8 mouse cellular contexts compared by ENCODE assay signal in the genomic region with DNA sequence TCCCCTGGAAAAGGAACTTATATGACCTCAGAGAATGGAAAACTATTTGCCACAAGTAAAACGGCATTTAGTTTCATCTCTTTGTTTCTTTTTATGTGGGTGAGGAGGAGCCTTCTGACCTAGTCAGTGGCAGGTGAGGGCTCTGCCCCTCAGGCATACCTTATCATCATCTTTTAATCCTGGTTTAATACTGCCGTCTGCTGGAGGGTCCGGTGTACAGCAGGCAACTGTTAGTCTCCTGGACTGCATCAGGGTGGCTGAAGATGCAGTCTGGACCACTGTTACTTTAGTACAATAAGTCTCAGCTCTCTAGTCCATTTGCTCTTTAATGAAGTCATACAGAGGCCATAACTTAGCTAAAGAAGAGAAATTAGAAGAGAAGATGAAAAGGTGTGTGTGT. TPM values are rescaled to one million over a fixed set of nuclear protein-coding genes. Genes with fewer than 3 reads are reported as not detected.
DNase-seq lines count a peak whose midpoint lies in the region; ATAC-seq and TF ChIP-seq lines count a peak whose summit lies in the region.

No protein-coding gene starts in this region.

- H3K4me1 ChIP-seq in forebrain, embryonic 14.5 days (ENCODE audit: control insufficient read depth, insufficient read depth, low read length), result no peaks in the 10 kb centered on the region
- H3K4me1 ChIP-seq in intestine, embryonic 15.5 days (replicated peaks), result peaks cover 13% of the 10 kb centered on the region; the same call in 1 of the 2 replicates
- H3K4me1 ChIP-seq in midbrain, postnatal 0 days (ENCODE audit: insufficient read depth, low read length), result no peaks in the 10 kb centered on the region

- intact Hi-C loops in left cerebral cortex, postnatal 25 days (cut with DNase I), result loop anchor here (1.0 to 5.0 kb wide), 2 partner anchors 218 to 368 kb away; no protein-coding TSS in a partner anchor

- WGBS in forebrain, embryonic 14.5 days, result 21% methylated on average over 3 of the region's 3 CpGs
- 21% methylated on average over 3 of the region's 3 CpGs for WGBS in intestine, embryonic 15.5 days
- 14% methylated on average over 3 of the region's 3 CpGs for WGBS in midbrain, postnatal 0 days

- H3K4me2 ChIP-seq in forebrain, embryonic 14.5 days (ENCODE audit: low read length), result no peak overlapping the region
- H3K4me2 ChIP-seq in intestine, embryonic 15.5 days (replicated peaks), result no peak overlapping the region
- no peak overlapping the region for H3K4me2 ChIP-seq in midbrain, postnatal 0 days (ENCODE audit: low read depth, low read length, poor library complexity, severe bottlenecking)

- no peaks in the 10 kb centered on the region for H3K27me3 ChIP-seq in forebrain, embryonic 14.5 days (replicated peaks; ENCODE audit: control insufficient read depth, insufficient read depth, low read length)
- H3K27me3 ChIP-seq in intestine, embryonic 15.5 days (replicated peaks), result no peaks in the 10 kb centered on the region
- no peaks in the 10 kb centered on the region for H3K27me3 ChIP-seq in midbrain, postnatal 0 days (ENCODE audit: insufficient read depth, low read length)

- peak; percentile 39 for DNase-seq in ovary, postnatal 10 days (ENCODE audit: low spot score)
- no peak for DNase-seq in ovary, adult 18-20 months (ENCODE audit: low spot score)
- DNase-seq in c-Kit-negative CD71-positive TER-119-positive erythroid progenitor cells, embryonic 14.5 days (ENCODE audit: low read depth, low spot score), result peak; percentile 17
- DNase-seq in forebrain, embryonic 14.5 days (ENCODE audit: low spot score), result peak; percentile 66
- DNase-seq in left cerebral cortex, postnatal 25 days (ENCODE audit: low spot score in 2 of 2), result peak; percentile 55 to 64
- peak; percentile 71 for DNase-seq in midbrain, postnatal 0 days (ENCODE audit: low spot score)
- DNase-seq in testis, postnatal 10 days (ENCODE audit: low spot score), result peak; percentile 75

- no peaks in the 10 kb centered on the region for H3K36me3 ChIP-seq in forebrain, embryonic 14.5 days (ENCODE audit: control insufficient read depth, insufficient read depth, low read length)
- H3K36me3 ChIP-seq in intestine, embryonic 15.5 days, result no peaks in the 10 kb centered on the region
- no peaks in the 10 kb centered on the region for H3K36me3 ChIP-seq in midbrain, postnatal 0 days (ENCODE audit: insufficient read depth, low read length)

- H3K9ac ChIP-seq in forebrain, embryonic 14.5 days (ENCODE audit: low read length), result no peak overlapping the region
- H3K9ac ChIP-seq in intestine, embryonic 15.5 days, result no peak overlapping the region
- H3K9ac ChIP-seq in midbrain, postnatal 0 days (replicated peaks; ENCODE audit: low read length, poor library complexity, severe bottlenecking), result no peak overlapping the region

- no peaks in the 10 kb centered on the region for H3K9me3 ChIP-seq in forebrain, embryonic 14.5 days (replicated peaks; ENCODE audit: control insufficient read depth, low read length)
- H3K9me3 ChIP-seq in intestine, embryonic 15.5 days, result no peaks in the 10 kb centered on the region
- no peaks in the 10 kb centered on the region for H3K9me3 ChIP-seq in midbrain, postnatal 0 days (ENCODE audit: low read length)

- H3K27ac ChIP-seq in forebrain, embryonic 14.5 days (ENCODE audit: low read depth, low read length), result no peak overlapping the region
- no peak overlapping the region for H3K27ac ChIP-seq in intestine, embryonic 15.5 days
- H3K27ac ChIP-seq in midbrain, postnatal 0 days (ENCODE audit: low read depth, low read length), result no peak overlapping the region

- peak; percentile 82 for ATAC-seq in forebrain, embryonic 14.5 days
- peak; percentile 52; the same call in 1 of the 2 replicates for ATAC-seq in intestine, embryonic 15.5 days
- peak; percentile 66; the same call in 1 of the 2 replicates for ATAC-seq in midbrain, postnatal 0 days (ENCODE audit: low FRiP score)

- no peak overlapping the region for H3K4me3 ChIP-seq in forebrain, embryonic 14.5 days (ENCODE audit: low read depth, low read length)
- H3K4me3 ChIP-seq in intestine, embryonic 15.5 days (replicated peaks), result no peak overlapping the region
- no peak overlapping the region for H3K4me3 ChIP-seq in midbrain, postnatal 0 days (ENCODE audit: low read depth, low read length)

- TF ChIP-seq CTCF in midbrain, postnatal 0 days (IDR thresholded peaks at IDR 0.05), result peak; percentile 95

RNA-seq across cellular contexts. Expression of a gene that starts 26.9 kb away (rescaled TPM):
- not detected in 2 replicates for polyA plus RNA-seq in forebrain, embryonic 14.5 days (2014; fragmentation: Nextera tagmentation; extraction: Ambion mirVana)
- polyA plus RNA-seq in intestine, embryonic 15.5 days (2015; fragmentation: Nextera tagmentation; extraction: Ambion mirVana), result not detected in 2 replicates
- total RNA-seq in left cerebral cortex, postnatal 25 days (2021), result not detected
- total RNA-seq in midbrain, postnatal 0 days (2014; rRNA removed), result not detected in 2 replicates
- not detected in 2 replicates for polyA plus RNA-seq in midbrain, postnatal 0 days (2015; fragmentation: Nextera tagmentation; extraction: Ambion mirVana)
